Mouse (Mus musculus) liver, embryonic 11.5 days (tissue): Measurements from ENCODE around the gene Pcdh19. TPM values are rescaled to one million over a fixed set of nuclear protein-coding genes. Genes with fewer than 3 reads are reported as not detected.
A peak's percentile ranks its signal among the peaks of the same experiment; 100 is the strongest.
"Not testable (repeated sequence)": the region's sequence is repeated elsewhere in the genome, so short reads cannot be mapped to it uniquely, and the experiment has no call there.

Source experiments
- ATAC-seq: fragments of 200-750 bp; cut with Nextera tagmentation; replicated peaks from 2 replicates; pipeline ENCODE4 v1.8.0; 2017; ENCODE audit warnings: moderate number of reproducible peaks, mild to moderate bottlenecking, moderate TSS enrichment, moderate library complexity; ENCODE audit not compliant: low FRiP score
- DNase-seq: peaks from one replicate; pipeline ENCODE4 v3.0.0-alpha.2; 2017; ENCODE audit warnings: low spot score
- H3K27ac ChIP-seq: fragments of 300-500 bp; sonication (generic); 2 replicates; pipeline ENCODE4 v1.5.1; 2014; ENCODE audit warnings: mild to moderate bottlenecking, low read depth, low read length, control low read depth
- H3K27me3 ChIP-seq: fragments of 300-500 bp; sonication (generic); replicated peaks from 2 replicates; pipeline ENCODE4 v1.6.1; 2014; ENCODE audit warnings: low read length, mixed read lengths; ENCODE audit not compliant: control insufficient read depth, insufficient read depth
- H3K36me3 ChIP-seq: fragments of 300-500 bp; sonication (generic); 2 replicates; pipeline ENCODE4 v1.6.1; 2014; ENCODE audit warnings: mild to moderate bottlenecking, low read length, moderate library complexity, mixed read lengths; ENCODE audit not compliant: control insufficient read depth, insufficient read depth
- H3K4me1 ChIP-seq: fragments of 300-500 bp; sonication (generic); replicated peaks from 2 replicates; pipeline ENCODE4 v1.6.1; 2014; ENCODE audit warnings: low read length, mixed read lengths; ENCODE audit not compliant: control insufficient read depth, insufficient read depth
- H3K4me2 ChIP-seq: fragments of 300-500 bp; sonication (generic); 2 replicates; pipeline ENCODE4 v1.6.1; 2014; ENCODE audit warnings: mild to moderate bottlenecking, control low read depth, moderate library complexity
- H3K4me3 ChIP-seq: fragments of 300-500 bp; sonication (generic); 2 replicates; pipeline ENCODE4 v1.5.1; 2014; ENCODE audit warnings: low read depth, low read length, control low read depth
- H3K9ac ChIP-seq: fragments of 300-500 bp; sonication (generic); 2 replicates; pipeline ENCODE4 v1.6.1; 2014; ENCODE audit warnings: low read depth, low read length, control low read depth
- H3K9me3 ChIP-seq: fragments of 300-500 bp; sonication (generic); 2 replicates; pipeline ENCODE4 v1.6.1; 2016; ENCODE audit warnings: low read length, inconsistent platforms, mixed read lengths; ENCODE audit not compliant: control insufficient read depth
- WGBS: fragments of 180-500 bp; shearing (Covaris S2); extraction: QIAGEN DNeasy Blood & Tissue Kit; methylation state at CpG from one replicate; pipeline ENCODE4 v1.1.7; 2014; 5-methylcytosine and 5-hydroxymethylcytosine counted together
- polyA plus RNA-seq: library from polyadenylated mRNA; unstranded; fragments of >200 nt; fragmentation: Nextera tagmentation; extraction: Ambion mirVana; gene quantifications from 2 replicates; pipeline ENCODE4 v1.2.1, GENCODE M21; 2014

Pcdh19 gene
- polyA plus RNA-seq: 0.27 and 0.51 TPM in 2 replicates

DNA sequence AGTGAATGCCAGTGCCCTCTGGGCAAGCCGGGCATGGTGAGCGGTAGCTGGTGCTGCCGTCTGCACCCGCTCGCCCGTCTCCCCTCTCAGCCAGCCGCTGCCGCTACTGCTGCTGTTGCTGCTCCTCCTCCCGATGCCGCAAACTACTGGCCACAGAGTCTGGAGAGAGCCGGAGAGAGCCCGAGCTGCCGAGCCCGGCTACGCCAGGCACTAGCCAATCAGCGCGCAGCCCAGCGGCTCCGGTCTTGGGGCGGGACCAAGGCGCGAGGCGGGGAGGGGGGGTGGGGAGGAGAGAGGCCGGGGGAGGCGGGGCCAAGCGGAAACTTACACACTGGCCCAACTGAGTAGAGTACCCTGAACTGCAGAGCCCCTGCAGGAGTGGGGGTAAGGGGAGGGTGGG, at the start of gene Pcdh19:
Pcdh19 (minus strand) TSS at position 148 of the 400 bp plus-strand sequence.
- H3K4me2 ChIP-seq: peak within 1 kb of the TSS; percentile 73
- peak; percentile 56 for DNase-seq
- H3K27ac ChIP-seq: no peak within 1 kb of the TSS
- no peaks in the 10 kb centered on the region for H3K36me3 ChIP-seq
- no peaks in the 10 kb centered on the region for H3K9me3 ChIP-seq
- WGBS: 16% methylated on average over 16 of the region's 26 CpGs
- peak; percentile 83 for ATAC-seq
- H3K9ac ChIP-seq: no peak within 1 kb of the TSS
- peak within 1 kb of the TSS; percentile 46 for H3K4me3 ChIP-seq
- H3K4me1 ChIP-seq: no peaks in the 10 kb centered on the region
- peaks cover 69% of the 10 kb centered on the region for H3K27me3 ChIP-seq

DNA sequence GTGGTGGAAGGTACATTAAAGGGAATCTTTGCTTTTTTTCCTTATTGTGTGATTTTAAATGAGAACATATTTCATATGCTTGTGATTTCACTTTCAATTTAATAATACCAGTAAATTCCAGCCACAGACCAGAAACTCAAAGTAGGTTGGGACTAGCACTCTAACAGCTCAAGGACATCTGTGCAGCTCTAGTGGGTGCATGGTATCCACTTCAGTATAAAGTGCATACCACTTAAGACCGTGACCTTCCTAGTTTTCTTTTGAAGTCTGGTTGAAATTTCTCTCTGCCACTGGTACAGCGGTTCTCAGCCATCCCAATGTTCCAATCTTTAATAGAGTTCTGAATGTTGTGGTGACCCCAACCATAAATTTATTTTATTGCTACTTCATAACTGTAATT, 47.1 kb upstream of the Pcdh19 start:
- no peak for DNase-seq
- no peaks in the 10 kb centered on the region for H3K9me3 ChIP-seq
- H3K9ac ChIP-seq: no peak overlapping the region
- no peak overlapping the region for H3K27ac ChIP-seq
- no peak for ATAC-seq
- H3K27me3 ChIP-seq: no peaks in the 10 kb centered on the region
- H3K4me1 ChIP-seq: no peaks in the 10 kb centered on the region
- H3K4me2 ChIP-seq: no peak overlapping the region
- H3K36me3 ChIP-seq: no peaks in the 10 kb centered on the region
- WGBS: 80% methylated on average over 2 of the region's 2 CpGs
- H3K4me3 ChIP-seq: no peak overlapping the region

DNA sequence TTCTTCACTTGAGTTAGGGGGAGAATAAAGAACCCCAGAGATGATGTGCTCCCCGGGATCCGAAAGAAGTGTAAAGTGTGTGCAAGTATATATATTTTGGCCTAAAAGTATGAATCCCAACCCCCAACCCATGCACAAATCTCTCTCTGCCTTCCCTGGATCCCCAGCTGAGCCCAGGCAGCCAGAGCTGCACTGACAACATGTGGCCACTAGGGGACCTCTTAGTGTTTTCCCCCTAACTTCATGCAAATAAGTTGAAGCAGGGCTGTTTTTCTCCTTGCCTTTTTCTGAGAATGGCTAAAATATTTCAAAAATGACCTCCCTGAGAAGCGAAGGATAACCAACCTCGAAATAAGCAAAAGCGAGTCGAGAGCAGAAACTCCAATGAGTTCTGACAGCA, 46.2 kb upstream of the Pcdh19 start:
- no peak overlapping the region for H3K4me3 ChIP-seq
- DNase-seq (no peak), ATAC-seq (no peak)
- H3K4me1 ChIP-seq: no peaks in the 10 kb centered on the region
- no peak overlapping the region for H3K27ac ChIP-seq
- H3K27me3 ChIP-seq: no peaks in the 10 kb centered on the region
- H3K36me3 ChIP-seq: no peaks in the 10 kb centered on the region
- no peaks in the 10 kb centered on the region for H3K9me3 ChIP-seq
- no peak overlapping the region for H3K9ac ChIP-seq
- 53% methylated on average over 6 of the region's 6 CpGs for WGBS
- H3K4me2 ChIP-seq: no peak overlapping the region

DNA sequence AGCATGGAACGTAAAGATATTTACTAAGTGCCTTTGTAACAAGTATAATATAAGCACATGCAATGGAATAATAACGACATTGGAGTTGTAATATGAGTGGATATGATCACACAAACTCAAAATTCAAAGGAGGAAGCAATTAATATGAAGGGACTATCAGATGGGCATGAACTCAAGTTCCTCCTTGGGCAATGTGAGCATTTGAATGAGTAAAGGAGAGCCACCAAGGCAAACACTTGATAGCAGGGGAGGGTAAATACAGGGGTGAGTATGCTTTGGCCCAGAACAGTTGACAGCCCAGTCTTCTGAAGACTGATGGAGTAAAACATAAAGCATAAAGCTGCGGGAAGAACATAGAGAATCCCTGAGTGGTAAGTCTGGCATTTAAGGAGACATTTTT, 32.7 kb upstream of the Pcdh19 start:
- WGBS: 68% methylated on average over 3 of the region's 3 CpGs
- H3K36me3 ChIP-seq: no peaks in the 10 kb centered on the region

DNA sequence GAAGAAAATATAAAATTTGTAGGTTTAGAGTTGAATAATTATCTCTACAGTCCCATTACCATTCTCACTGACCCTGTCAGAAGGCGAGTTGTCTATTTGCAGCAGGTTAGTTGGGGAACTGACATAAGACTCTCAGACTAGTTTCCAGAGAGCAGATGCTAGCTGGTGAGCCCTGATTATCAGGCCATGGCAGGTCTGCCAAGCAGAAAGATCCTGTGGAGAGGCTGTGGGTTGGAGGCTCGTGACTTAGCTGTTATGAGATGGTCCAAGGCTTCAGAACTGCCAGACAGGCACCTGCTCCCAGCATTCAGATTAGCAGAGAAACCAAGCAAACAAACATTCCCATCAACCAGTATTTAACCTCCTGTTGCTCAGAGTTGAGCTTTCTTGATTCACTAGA, 21.8 kb upstream of the Pcdh19 start:
- Histone ChIP-seq H3K36me3 (no peaks in the 10 kb centered on the region), H3K9me3 (no peaks in the 10 kb centered on the region), H3K27me3 (no peaks in the 10 kb centered on the region), H3K4me2 (no peak overlapping the region), H3K4me3 (no peak overlapping the region), H3K4me1 (no peaks in the 10 kb centered on the region), H3K9ac (no peak overlapping the region), H3K27ac (no peak overlapping the region)
- 67% methylated on average over 2 of the region's 2 CpGs for WGBS
- DNase-seq: no peak
- no peak for ATAC-seq

More for the DNA sequence above, 32.7 kb upstream of the Pcdh19 start:
- H3K4me1 ChIP-seq: no peaks in the 10 kb centered on the region
- H3K9me3 ChIP-seq: no peaks in the 10 kb centered on the region
- no peak overlapping the region for H3K27ac ChIP-seq
- H3K9ac ChIP-seq: no peak overlapping the region
- H3K4me3 ChIP-seq: no peak overlapping the region
- ATAC-seq (no peak), DNase-seq (no peak)
- H3K27me3 ChIP-seq: no peaks in the 10 kb centered on the region
- H3K4me2 ChIP-seq: no peak overlapping the region

DNA sequence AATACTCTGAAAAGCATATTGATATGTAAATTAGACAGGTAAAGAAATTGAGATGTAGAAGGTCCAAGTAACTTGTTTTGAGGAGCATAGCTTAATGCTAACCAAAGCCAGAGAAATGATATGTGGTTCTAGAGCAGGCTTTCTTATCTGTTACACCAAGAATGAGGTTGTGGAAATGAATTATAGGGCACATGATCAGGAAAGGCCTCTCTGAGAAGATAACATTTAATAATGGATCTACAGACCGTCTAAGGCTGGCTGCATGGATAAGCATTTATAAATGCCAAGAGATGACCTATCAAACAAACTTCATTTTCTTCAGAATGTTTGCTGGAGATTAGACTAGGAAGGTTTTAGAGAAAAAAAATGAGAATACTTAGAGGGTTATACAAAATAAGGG, 14.1 kb upstream of the Pcdh19 start:
- no peak overlapping the region for H3K9ac ChIP-seq
- H3K36me3 ChIP-seq: no peaks in the 10 kb centered on the region
- H3K4me1 ChIP-seq: no peaks in the 10 kb centered on the region
- ATAC-seq (no peak), DNase-seq (no peak)
- H3K9me3 ChIP-seq: no peaks in the 10 kb centered on the region
- no peak overlapping the region for H3K4me2 ChIP-seq
- H3K27me3 ChIP-seq: no peaks in the 10 kb centered on the region
- no peak overlapping the region for H3K27ac ChIP-seq
- H3K4me3 ChIP-seq: no peak overlapping the region
- 70% methylated on average over 1 of the region's 1 CpGs for WGBS

DNA sequence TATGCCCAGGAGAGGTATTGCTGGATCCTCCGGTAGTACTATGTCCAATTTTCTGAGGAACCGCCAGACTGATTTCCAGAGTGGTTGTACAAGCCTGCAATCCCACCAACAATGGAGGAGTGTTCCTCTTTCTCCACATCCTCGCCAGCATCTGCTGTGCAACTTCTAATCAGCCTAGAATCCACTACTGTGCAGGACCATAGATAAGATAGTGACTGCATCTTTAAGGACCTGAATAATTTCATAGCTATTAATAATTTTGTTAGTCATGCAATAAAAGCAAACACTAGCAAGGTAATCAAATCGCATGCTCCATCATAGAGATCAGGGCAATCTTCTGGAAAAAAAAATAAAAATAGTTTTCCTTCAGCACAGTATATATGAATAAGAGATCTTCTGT, 9.1 kb upstream of the Pcdh19 start:
- H3K4me3 ChIP-seq, H3K9me3 ChIP-seq, H3K4me1 ChIP-seq, H3K27me3 ChIP-seq, DNase-seq, ATAC-seq, H3K4me2 ChIP-seq, H3K36me3 ChIP-seq, H3K27ac ChIP-seq, H3K9ac ChIP-seq: not testable (repeated sequence)
- WGBS: 78% methylated on average over 2 of the region's 4 CpGs

DNA sequence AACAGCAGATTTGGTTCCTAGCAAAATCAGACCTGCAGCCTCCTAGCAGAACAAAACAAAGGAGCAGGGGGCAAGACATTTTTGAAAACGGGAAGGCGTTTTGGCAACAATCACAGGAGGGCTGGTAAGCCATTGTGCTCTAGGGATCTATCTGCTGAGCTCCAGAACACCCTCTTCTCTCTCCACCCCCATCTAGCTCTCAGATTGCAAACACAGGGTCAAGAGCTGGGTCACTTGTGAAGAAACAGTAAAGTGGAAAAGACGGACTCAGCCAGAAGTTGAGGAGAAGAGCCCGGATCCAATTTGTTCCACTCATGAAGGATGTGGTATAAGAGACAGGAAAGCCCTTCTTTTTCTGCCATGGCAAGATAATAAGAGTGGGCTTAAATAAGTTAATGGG, 7.7 kb upstream of the Pcdh19 start:
- H3K4me2 ChIP-seq: no peak overlapping the region
- H3K27me3 ChIP-seq: peaks cover 3% of the 10 kb centered on the region
- ATAC-seq: no peak
- H3K9me3 ChIP-seq: no peaks in the 10 kb centered on the region
- no peak overlapping the region for H3K4me3 ChIP-seq
- no peak overlapping the region for H3K9ac ChIP-seq
- 40% methylated on average over 4 of the region's 4 CpGs for whole genome bisulfite sequencing
- no peak overlapping the region for H3K27ac ChIP-seq
- H3K36me3 ChIP-seq: no peaks in the 10 kb centered on the region
- no peak for DNase-seq
- no peaks in the 10 kb centered on the region for H3K4me1 ChIP-seq

DNA sequence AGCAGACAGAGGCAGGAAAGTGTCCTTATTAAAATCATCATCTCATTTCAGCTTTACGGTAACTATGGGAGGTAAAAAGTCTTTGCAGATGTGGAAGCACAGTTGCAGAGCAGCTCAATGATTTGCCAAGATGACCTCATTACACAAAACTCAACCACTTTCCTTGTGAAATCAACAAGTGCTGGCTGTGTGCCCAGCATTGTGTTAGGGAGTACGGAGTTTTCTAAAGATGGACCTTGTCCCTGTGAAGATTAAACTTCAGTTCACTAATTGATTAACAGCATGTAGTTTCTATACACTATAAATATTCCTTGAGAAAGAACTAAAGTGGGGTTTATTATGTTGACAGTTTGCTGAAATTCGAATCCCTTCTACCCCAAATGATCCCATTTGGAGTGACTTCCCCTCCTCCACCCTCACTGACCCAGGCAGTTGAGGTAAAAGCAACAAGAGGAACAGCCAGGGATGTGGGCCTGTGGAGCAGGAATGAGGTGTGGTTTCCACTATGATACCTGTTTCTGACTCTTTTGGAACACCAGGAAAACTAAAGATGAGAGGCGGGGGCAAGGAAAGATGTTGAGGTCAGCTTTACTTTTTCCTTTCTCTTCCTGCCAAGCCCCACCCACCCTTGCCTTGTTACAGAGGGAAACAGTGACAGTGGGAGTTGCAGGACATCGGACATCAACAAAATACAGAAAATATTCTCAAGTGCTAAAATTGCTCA, 4.4 kb upstream of the Pcdh19 start:
- no peak overlapping the region for H3K4me3 ChIP-seq
- H3K9ac ChIP-seq: no peak overlapping the region
- ATAC-seq (no peak), DNase-seq (no peak)
- no peak overlapping the region for H3K4me2 ChIP-seq
- no peaks in the 10 kb centered on the region for H3K36me3 ChIP-seq
- H3K9me3 ChIP-seq: no peaks in the 10 kb centered on the region
- peaks cover 34% of the 10 kb centered on the region for H3K27me3 ChIP-seq
- no peaks in the 10 kb centered on the region for H3K4me1 ChIP-seq
- 48% methylated on average over 5 of the region's 5 CpGs for WGBS
- no peak overlapping the region for H3K27ac ChIP-seq
